Mouse (Mus musculus) E14TG2a.4 (cell line): ENCODE measurements around the gene Runx1.

Experiments
- CTCF ChIP-seq: conservative IDR thresholded peaks from 2 replicates; pipeline ENCODE4 v1.5.1; 2014; ENCODE audit warnings: low read length
- NANOG ChIP-seq: IDR thresholded peaks from 2 replicates; pipeline ENCODE4 v1.6.1; 2014; ENCODE audit warnings: borderline replicate concordance, low read length, mixed read lengths

GRCm38 (mm10) chr16:92623953-92624352 is 202.0 kb downstream of the Runx1 start:
- TF ChIP-seq CTCF (no peak), NANOG (no peak)
